Mouse (Mus musculus) limb, embryonic 11.5 days (tissue): ENCODE measurements around the gene Polr2f. TPM values are rescaled to one million over a fixed set of nuclear protein-coding genes. Genes with fewer than 3 reads are reported as not detected.

Experiments used
- ATAC-seq: fragments of 200-750 bp; cut with Nextera tagmentation; 2 replicates; pipeline ENCODE4 v1.8.0; 2017; ENCODE audit warnings: low read depth; ENCODE audit not compliant: insufficient number of reproducible peaks, low FRiP score, low TSS enrichment
- DNase-seq: peaks from one replicate; pipeline ENCODE4 v3.0.0-alpha.2; 2015; ENCODE audit warnings: low spot score
- H3K27ac ChIP-seq: fragments of 300-500 bp; sonication (generic); replicated peaks from 2 replicates; pipeline ENCODE4 v1.5.1; 2014; ENCODE audit warnings: low read depth, mild to moderate bottlenecking, low read length
- H3K27me3 ChIP-seq: fragments of 300-500 bp; sonication (generic); 2 replicates; pipeline ENCODE4 v1.6.1; 2014; ENCODE audit warnings: mild to moderate bottlenecking, low read length, mixed read lengths; ENCODE audit not compliant: control insufficient read depth, insufficient read depth
- H3K36me3 ChIP-seq: fragments of 300-500 bp; sonication (generic); 2 replicates; pipeline ENCODE4 v1.6.1; 2014; ENCODE audit warnings: mild to moderate bottlenecking, low read length, moderate library complexity, mixed read lengths; ENCODE audit not compliant: control insufficient read depth, insufficient read depth
- H3K4me1 ChIP-seq: fragments of 300-500 bp; sonication (generic); 2 replicates; pipeline ENCODE4 v1.6.1; 2014; ENCODE audit warnings: low read length, mixed read lengths; ENCODE audit not compliant: control insufficient read depth, insufficient read depth
- H3K4me2 ChIP-seq: fragments of 300-500 bp; sonication (generic); 2 replicates; pipeline ENCODE4 v1.6.1; 2014; ENCODE audit warnings: low read depth, mild to moderate bottlenecking, moderate library complexity; ENCODE audit not compliant: severe bottlenecking
- H3K4me3 ChIP-seq: fragments of 300-500 bp; sonication (generic); 2 replicates; pipeline ENCODE4 v1.5.1; 2014; ENCODE audit warnings: low read depth, low read length
- H3K9ac ChIP-seq: fragments of 300-500 bp; sonication (generic); 2 replicates; pipeline ENCODE4 v1.6.1; 2014; ENCODE audit warnings: mild to moderate bottlenecking, low read length
- H3K9me3 ChIP-seq: fragments of 300-500 bp; sonication (generic); 2 replicates; pipeline ENCODE4 v1.6.1; 2016; ENCODE audit warnings: low read length; ENCODE audit not compliant: control insufficient read depth
- WGBS: fragments of 180-500 bp; shearing (Covaris S2); extraction: QIAGEN DNeasy Blood & Tissue Kit; methylation state at CpG from one replicate; pipeline ENCODE4 v1.1.7; 2014; 5-methylcytosine and 5-hydroxymethylcytosine counted together
- polyA plus RNA-seq: library from polyadenylated mRNA; unstranded; fragments of >200 nt; fragmentation: Nextera tagmentation; extraction: Ambion mirVana; gene quantifications from 2 replicates; pipeline ENCODE4 v1.2.1, GENCODE M21; 2014

Gene Polr2f
- polyA plus RNA-seq, 1 experiment from 2014 or later = 385 TPM

- Histone ChIP-seq H3K36me3 (peaks cover 25% of the 10 kb centered on the region; the same call in 1 of the 2 replicates), H3K4me2 (no peak overlapping the region), H3K9ac (no peak overlapping the region), H3K9me3 (no peaks in the 10 kb centered on the region), H3K27me3 (no peaks in the 10 kb centered on the region), H3K4me1 (no peaks in the 10 kb centered on the region), H3K4me3 (no peak overlapping the region), H3K27ac (no peak overlapping the region)
- 52% methylated on average over 7 of the region's 7 CpGs for WGBS
- DNase-seq (peak; percentile 94), ATAC-seq (no peak)
Observed at GRCm38 (mm10) chr15:79148533-79148932, 7.7 kb downstream of the Polr2f start.

DNA sequence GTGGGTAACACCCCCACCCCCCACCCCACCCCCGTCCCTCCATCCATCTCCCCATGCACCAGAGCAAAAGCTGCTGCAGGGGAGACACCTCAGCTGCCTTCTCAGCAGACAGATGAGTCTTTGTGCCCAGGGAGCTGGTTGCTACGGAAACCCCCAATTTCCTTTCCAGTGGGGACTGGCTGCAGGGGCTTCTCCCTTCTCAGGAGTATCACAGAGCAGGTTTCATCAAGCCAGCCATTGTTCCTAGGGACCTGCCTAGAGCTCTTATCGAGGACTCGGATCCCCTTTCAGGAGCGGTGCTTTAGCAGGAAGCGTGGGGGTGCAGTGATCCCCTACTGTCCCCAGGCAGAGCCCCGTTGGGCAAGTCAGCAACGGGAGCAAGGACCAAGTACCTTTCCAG is 11.1 kb downstream of the Polr2f start:
- no peaks in the 10 kb centered on the region for H3K27me3 ChIP-seq
- WGBS = 71% methylated on average over 8 of the region's 8 CpGs
- no peak; the same call in 1 of the 2 replicates for ATAC-seq
- H3K4me1 ChIP-seq = no peaks in the 10 kb centered on the region
- peaks cover 16% of the 10 kb centered on the region; the same call in 1 of the 2 replicates for H3K36me3 ChIP-seq
- H3K27ac ChIP-seq = peak overlapping the region; percentile 0; the same call in 1 of the 2 replicates
- no peak overlapping the region for H3K4me3 ChIP-seq
- no peak for DNase-seq
- H3K4me2 ChIP-seq = no peak overlapping the region
- no peak overlapping the region; the same call in 1 of the 2 replicates for H3K9ac ChIP-seq
- no peaks in the 10 kb centered on the region for H3K9me3 ChIP-seq

GRCm38 (mm10) chr15:79152709-79153108 is 11.9 kb downstream of the Polr2f start:
- peaks cover 11% of the 10 kb centered on the region; the same call in 1 of the 2 replicates for H3K36me3 ChIP-seq

GRCm38 (mm10) chr15:79155572-79155971 is 14.8 kb downstream of the Polr2f start:
- no peaks in the 10 kb centered on the region for H3K27me3 ChIP-seq
- no peaks in the 10 kb centered on the region for H3K4me1 ChIP-seq
- peak overlapping the region; percentile 1; the same call in 1 of the 2 replicates for H3K4me2 ChIP-seq
- H3K4me3 ChIP-seq = no peak overlapping the region
- H3K27ac ChIP-seq = no peak overlapping the region
- DNase-seq = no peak
- H3K36me3 ChIP-seq = peaks cover 4% of the 10 kb centered on the region; the same call in 1 of the 2 replicates
- no peak overlapping the region for H3K9ac ChIP-seq
- WGBS = 38% methylated on average over 3 of the region's 3 CpGs
- no peaks in the 10 kb centered on the region for H3K9me3 ChIP-seq
- ATAC-seq = no peak

More at GRCm38 (mm10) chr15:79152709-79153108, 11.9 kb downstream of the Polr2f start:
- ATAC-seq (no peak), DNase-seq (no peak)
- 63% methylated on average over 6 of the region's 6 CpGs for WGBS
- Histone ChIP-seq H3K4me2 (no peak overlapping the region), H3K27me3 (no peaks in the 10 kb centered on the region), H3K27ac (no peak overlapping the region), H3K4me1 (no peaks in the 10 kb centered on the region), H3K9me3 (no peaks in the 10 kb centered on the region), H3K4me3 (no peak overlapping the region), H3K9ac (no peak overlapping the region)

DNA sequence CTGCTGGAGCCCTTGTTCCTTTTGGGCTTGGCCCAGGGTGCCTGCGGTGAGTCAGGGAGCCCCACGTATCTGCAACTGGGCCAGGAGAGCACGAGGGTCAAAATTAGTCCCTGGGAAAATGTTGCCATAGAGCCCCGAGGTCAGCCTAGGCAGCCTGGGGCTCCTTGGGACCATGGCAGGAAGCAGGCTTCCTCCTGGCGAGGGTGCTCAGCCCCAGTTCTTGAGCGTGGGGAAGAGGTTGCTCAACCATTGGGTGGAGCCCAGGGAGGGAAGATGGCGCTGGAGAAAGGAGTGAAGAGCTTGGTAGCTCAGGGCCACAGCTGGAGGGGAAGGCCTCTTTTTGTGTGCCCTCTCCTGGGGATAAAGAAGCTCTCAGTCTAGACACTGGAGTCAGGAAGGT is 21.5 kb downstream of the Polr2f start:
- DNase-seq = no peak
- ATAC-seq = no peak
- Histone ChIP-seq H3K27ac (no peak overlapping the region), H3K36me3 (no peaks in the 10 kb centered on the region), H3K4me2 (no peak overlapping the region), H3K9me3 (no peaks in the 10 kb centered on the region), H3K27me3 (peaks cover 37% of the 10 kb centered on the region), H3K4me1 (no peaks in the 10 kb centered on the region), H3K4me3 (no peak overlapping the region), H3K9ac (no peak overlapping the region)
- WGBS = 79% methylated on average over 7 of the region's 7 CpGs

GRCm38 (mm10) chr15:79162822-79163221 is 22.0 kb downstream of the Polr2f start:
- no peak overlapping the region for H3K4me2 ChIP-seq
- H3K4me3 ChIP-seq = no peak overlapping the region
- 41% methylated on average over 14 of the region's 14 CpGs for WGBS

GRCm38 (mm10) chr15:79164251-79164650 is 23.4 kb downstream of the Polr2f start:
- Histone ChIP-seq H3K27ac (no peak overlapping the region), H3K4me2 (0 out of 2 replicates have a peak overlapping the region, but pooled peaks have one; percentile 21), H3K9ac (no peak overlapping the region), H3K27me3 (peaks cover 37% of the 10 kb centered on the region), H3K9me3 (no peaks in the 10 kb centered on the region), H3K36me3 (no peaks in the 10 kb centered on the region), H3K4me1 (no peaks in the 10 kb centered on the region), H3K4me3 (peak overlapping the region; percentile 19)
- 3% methylated on average over 12 of the region's 15 CpGs for WGBS
- DNase-seq (peak; percentile 40), ATAC-seq (no peak)

More at GRCm38 (mm10) chr15:79162822-79163221, 22.0 kb downstream of the Polr2f start:
- Histone ChIP-seq H3K27ac (no peak overlapping the region), H3K36me3 (no peaks in the 10 kb centered on the region), H3K9me3 (no peaks in the 10 kb centered on the region), H3K4me1 (no peaks in the 10 kb centered on the region), H3K27me3 (peaks cover 37% of the 10 kb centered on the region), H3K9ac (no peak overlapping the region)
- ATAC-seq = no peak
- peak; percentile 38 for DNase-seq

- no peaks in the 10 kb centered on the region for H3K4me1 ChIP-seq
- WGBS = 52% methylated on average over 5 of the region's 5 CpGs
- H3K9me3 ChIP-seq = no peaks in the 10 kb centered on the region
- no peaks in the 10 kb centered on the region for H3K36me3 ChIP-seq
- ATAC-seq (no peak), DNase-seq (no peak)
- H3K9ac ChIP-seq = no peak within 1 kb of the TSS
- no peak within 1 kb of the TSS for H3K27ac ChIP-seq
- H3K27me3 ChIP-seq = peaks cover 37% of the 10 kb centered on the region
- H3K4me2 ChIP-seq = 0 out of 2 replicates have a peak within 1 kb of the TSS, but pooled peaks have one; percentile 21
- peak within 1 kb of the TSS; percentile 19 for H3K4me3 ChIP-seq
Observed at GRCm38 (mm10) chr15:79165140-79165539, 24.3 kb downstream of the Polr2f start, which contains the start of gene Sox10. Gene Sox10, minus strand, starts transcription at chr15:79165240.

DNA sequence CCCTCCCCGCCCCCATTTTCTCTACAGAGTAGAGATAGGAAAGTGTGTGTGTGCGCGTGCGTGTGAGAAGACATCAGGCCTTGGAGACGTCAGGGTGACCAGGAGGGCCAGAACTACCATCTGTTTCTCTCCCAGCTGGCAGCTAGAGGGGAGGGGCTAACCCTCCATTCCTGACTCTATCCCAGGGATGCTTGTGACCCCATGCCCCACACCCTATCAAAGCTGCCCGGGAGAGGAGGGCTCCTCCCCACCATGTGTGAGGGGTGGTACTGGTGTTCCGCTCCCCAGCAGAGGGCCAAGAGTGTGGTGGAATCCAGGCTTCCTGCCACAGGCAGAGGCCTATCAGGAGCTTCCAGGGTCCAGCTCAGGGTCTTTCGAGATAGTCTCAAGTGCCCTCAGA is 25.9 kb downstream of the Polr2f start:
- Histone ChIP-seq H3K36me3 (no peaks in the 10 kb centered on the region), H3K4me3 (no peak overlapping the region), H3K9ac (no peak overlapping the region), H3K27me3 (peaks cover 37% of the 10 kb centered on the region), H3K4me2 (no peak overlapping the region), H3K4me1 (no peaks in the 10 kb centered on the region), H3K27ac (no peak overlapping the region), H3K9me3 (no peaks in the 10 kb centered on the region)
- ATAC-seq (no peak), DNase-seq (no peak)
- 32% methylated on average over 8 of the region's 8 CpGs for WGBS
